Mouse (Mus musculus) limb, embryonic 11.5 days (tissue): Measurements from ENCODE around the gene Acsm5. TPM values are rescaled to one million over a fixed set of nuclear protein-coding genes. Genes with fewer than 3 reads are reported as not detected.

Experiments used
- ATAC-seq: fragments of 200-750 bp; cut with Nextera tagmentation; 2 replicates; pipeline ENCODE4 v1.8.0; 2017; ENCODE audit warnings: low read depth; ENCODE audit not compliant: insufficient number of reproducible peaks, low FRiP score, low TSS enrichment
- DNase-seq: peaks from one replicate; pipeline ENCODE4 v3.0.0-alpha.2; 2015; ENCODE audit warnings: low spot score
- H3K27ac ChIP-seq: fragments of 300-500 bp; sonication (generic); replicated peaks from 2 replicates; pipeline ENCODE4 v1.5.1; 2014; ENCODE audit warnings: low read depth, mild to moderate bottlenecking, low read length
- H3K27me3 ChIP-seq: fragments of 300-500 bp; sonication (generic); 2 replicates; pipeline ENCODE4 v1.6.1; 2014; ENCODE audit warnings: mild to moderate bottlenecking, low read length, mixed read lengths; ENCODE audit not compliant: control insufficient read depth, insufficient read depth
- H3K36me3 ChIP-seq: fragments of 300-500 bp; sonication (generic); 2 replicates; pipeline ENCODE4 v1.6.1; 2014; ENCODE audit warnings: mild to moderate bottlenecking, low read length, moderate library complexity, mixed read lengths; ENCODE audit not compliant: control insufficient read depth, insufficient read depth
- H3K4me1 ChIP-seq: fragments of 300-500 bp; sonication (generic); 2 replicates; pipeline ENCODE4 v1.6.1; 2014; ENCODE audit warnings: low read length, mixed read lengths; ENCODE audit not compliant: control insufficient read depth, insufficient read depth
- H3K4me2 ChIP-seq: fragments of 300-500 bp; sonication (generic); 2 replicates; pipeline ENCODE4 v1.6.1; 2014; ENCODE audit warnings: low read depth, mild to moderate bottlenecking, moderate library complexity; ENCODE audit not compliant: severe bottlenecking
- H3K4me3 ChIP-seq: fragments of 300-500 bp; sonication (generic); 2 replicates; pipeline ENCODE4 v1.5.1; 2014; ENCODE audit warnings: low read depth, low read length
- H3K9ac ChIP-seq: fragments of 300-500 bp; sonication (generic); 2 replicates; pipeline ENCODE4 v1.6.1; 2014; ENCODE audit warnings: mild to moderate bottlenecking, low read length
- H3K9me3 ChIP-seq: fragments of 300-500 bp; sonication (generic); 2 replicates; pipeline ENCODE4 v1.6.1; 2016; ENCODE audit warnings: low read length; ENCODE audit not compliant: control insufficient read depth
- WGBS: fragments of 180-500 bp; shearing (Covaris S2); extraction: QIAGEN DNeasy Blood & Tissue Kit; methylation state at CpG from one replicate; pipeline ENCODE4 v1.1.7; 2014; 5-methylcytosine and 5-hydroxymethylcytosine counted together
- polyA plus RNA-seq: library from polyadenylated mRNA; unstranded; fragments of >200 nt; fragmentation: Nextera tagmentation; extraction: Ambion mirVana; gene quantifications from 2 replicates; pipeline ENCODE4 v1.2.1, GENCODE M21; 2014

The Acsm5 gene
- polyA plus RNA-seq, 1 experiment from 2014 or later = not detected

GRCm38 (mm10) chr7:119515492-119516271, 3.6 kb upstream of the Acsm5 start:
- H3K9ac ChIP-seq = no peak overlapping the region
- H3K4me3 ChIP-seq = no peak overlapping the region
- H3K4me1 ChIP-seq = no peaks in the 10 kb centered on the region
- no peaks in the 10 kb centered on the region for H3K36me3 ChIP-seq
- WGBS = 72% methylated on average over 10 of the region's 10 CpGs
- ATAC-seq = no peak
- H3K9me3 ChIP-seq = no peaks in the 10 kb centered on the region
- no peak overlapping the region for H3K27ac ChIP-seq
- no peaks in the 10 kb centered on the region for H3K27me3 ChIP-seq
- H3K4me2 ChIP-seq = no peak overlapping the region
- DNase-seq = peak; percentile 63

DNA sequence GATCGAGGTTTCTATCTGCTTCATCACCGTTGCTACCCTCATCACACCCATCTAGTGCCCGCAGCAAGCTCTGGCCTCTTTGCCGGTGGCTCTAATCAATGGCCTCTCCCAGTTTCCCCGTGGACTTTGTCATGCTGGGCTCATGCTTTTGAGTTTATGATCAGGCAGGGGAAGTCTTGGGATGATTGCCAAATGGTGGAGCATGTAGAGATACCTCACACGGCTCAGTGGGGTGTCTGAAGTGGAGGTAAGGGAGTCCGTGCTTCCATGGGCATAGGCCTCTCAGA, 3.0 kb upstream of the Acsm5 start:
- Histone ChIP-seq H3K4me2 (no peak overlapping the region), H3K36me3 (no peaks in the 10 kb centered on the region), H3K27me3 (no peaks in the 10 kb centered on the region), H3K9me3 (no peaks in the 10 kb centered on the region), H3K9ac (no peak overlapping the region), H3K27ac (no peak overlapping the region), H3K4me3 (no peak overlapping the region), H3K4me1 (no peaks in the 10 kb centered on the region)
- WGBS = 85% methylated on average over 7 of the region's 7 CpGs
- ATAC-seq (no peak), DNase-seq (no peak)

GRCm38 (mm10) chr7:119519654-119520053, 391 bp downstream of the Acsm5 start:
- Histone ChIP-seq H3K27me3 (no peaks in the 10 kb centered on the region), H3K4me1 (no peaks in the 10 kb centered on the region), H3K9me3 (no peaks in the 10 kb centered on the region), H3K4me2 (no peak overlapping the region), H3K9ac (no peak overlapping the region), H3K4me3 (no peak overlapping the region), H3K27ac (no peak overlapping the region), H3K36me3 (no peaks in the 10 kb centered on the region)
- 55% methylated on average over 5 of the region's 5 CpGs for WGBS
- DNase-seq (peak; percentile 79), ATAC-seq (no peak)

DNA sequence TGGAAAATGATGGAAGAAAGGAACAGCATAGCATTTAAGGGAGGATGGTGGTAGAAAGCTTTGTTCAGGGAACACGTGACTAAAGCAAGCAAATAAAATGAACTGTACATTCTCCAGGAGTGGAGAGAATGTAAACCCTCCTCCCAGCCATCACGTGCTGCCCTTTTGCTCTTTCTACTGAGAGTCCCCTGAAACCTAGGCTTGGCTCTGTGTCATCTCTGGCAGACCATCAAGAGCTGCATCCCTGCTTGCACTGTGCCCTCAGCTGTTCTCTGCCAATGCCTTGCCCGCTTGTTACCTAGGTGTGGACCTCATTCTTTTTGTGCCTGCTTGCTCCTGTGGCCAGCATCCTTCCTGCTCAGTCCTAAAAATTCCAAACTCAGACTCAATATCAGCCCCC, 2.6 kb downstream of the Acsm5 start:
- Histone ChIP-seq H3K9ac (no peak overlapping the region), H3K4me3 (no peak overlapping the region)
- WGBS = 86% methylated on average over 3 of the region's 3 CpGs

GRCm38 (mm10) chr7:119522385-119522784, 3.1 kb downstream of the Acsm5 start:
- Histone ChIP-seq H3K27ac (no peak overlapping the region), H3K4me1 (no peaks in the 10 kb centered on the region), H3K27me3 (no peaks in the 10 kb centered on the region), H3K9me3 (no peaks in the 10 kb centered on the region), H3K4me2 (no peak overlapping the region), H3K9ac (no peak overlapping the region), H3K4me3 (no peak overlapping the region), H3K36me3 (no peaks in the 10 kb centered on the region)
- ATAC-seq (no peak), DNase-seq (no peak)
- WGBS = 81% methylated on average over 1 of the region's 1 CpGs

More for the DNA sequence above, 2.6 kb downstream of the Acsm5 start:
- DNase-seq (no peak), ATAC-seq (no peak)
- Histone ChIP-seq H3K27ac (no peak overlapping the region), H3K4me2 (no peak overlapping the region), H3K9me3 (no peaks in the 10 kb centered on the region), H3K4me1 (no peaks in the 10 kb centered on the region), H3K36me3 (no peaks in the 10 kb centered on the region), H3K27me3 (no peaks in the 10 kb centered on the region)

GRCm38 (mm10) chr7:119523389-119523788, 4.1 kb downstream of the Acsm5 start, which contains the start of gene Pdilt:
Gene Pdilt, minus strand, starts transcription at chr7:119523489.
- H3K27me3 ChIP-seq = no peaks in the 10 kb centered on the region

DNA sequence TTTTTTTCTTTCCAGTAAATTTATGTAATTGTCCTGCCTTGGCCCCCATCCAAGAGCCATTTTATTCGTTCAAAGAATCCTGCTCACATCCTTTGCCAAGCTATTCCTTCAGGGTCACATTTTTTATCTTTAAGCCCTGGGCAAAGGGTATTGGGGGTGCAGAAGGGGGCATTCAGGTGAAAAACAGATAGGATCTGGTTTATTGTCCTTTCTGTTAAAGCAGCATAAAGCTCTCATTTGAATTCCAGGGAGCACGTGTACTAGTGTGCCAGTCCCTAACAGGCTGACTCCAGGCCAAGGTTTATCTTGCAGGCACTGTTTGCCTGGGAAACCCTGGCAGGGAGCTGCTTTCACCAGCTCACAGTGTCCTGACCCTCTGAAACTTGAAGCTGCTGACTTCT, 6.6 kb downstream of the Acsm5 start:
- Histone ChIP-seq H3K9ac (no peak overlapping the region), H3K36me3 (no peaks in the 10 kb centered on the region), H3K27me3 (no peaks in the 10 kb centered on the region), H3K27ac (no peak overlapping the region), H3K4me2 (no peak overlapping the region), H3K4me1 (no peaks in the 10 kb centered on the region), H3K9me3 (no peaks in the 10 kb centered on the region), H3K4me3 (no peak overlapping the region)
- DNase-seq (no peak), ATAC-seq (no peak)
- 55% methylated on average over 2 of the region's 2 CpGs for WGBS

More at GRCm38 (mm10) chr7:119523389-119523788, 4.1 kb downstream of the Acsm5 start, which contains the start of gene Pdilt:
- H3K9ac ChIP-seq = no peak within 1 kb of the TSS
- no peaks in the 10 kb centered on the region for H3K36me3 ChIP-seq
- H3K4me2 ChIP-seq = no peak within 1 kb of the TSS
- DNase-seq (no peak), ATAC-seq (no peak)
- 77% methylated on average over 4 of the region's 4 CpGs for WGBS
- no peak within 1 kb of the TSS for H3K27ac ChIP-seq
- no peak within 1 kb of the TSS for H3K4me3 ChIP-seq
- no peaks in the 10 kb centered on the region for H3K4me1 ChIP-seq
- H3K9me3 ChIP-seq = no peaks in the 10 kb centered on the region

GRCm38 (mm10) chr7:119526486-119526885, 7.2 kb downstream of the Acsm5 start:
- ATAC-seq (no peak), DNase-seq (no peak)

DNA sequence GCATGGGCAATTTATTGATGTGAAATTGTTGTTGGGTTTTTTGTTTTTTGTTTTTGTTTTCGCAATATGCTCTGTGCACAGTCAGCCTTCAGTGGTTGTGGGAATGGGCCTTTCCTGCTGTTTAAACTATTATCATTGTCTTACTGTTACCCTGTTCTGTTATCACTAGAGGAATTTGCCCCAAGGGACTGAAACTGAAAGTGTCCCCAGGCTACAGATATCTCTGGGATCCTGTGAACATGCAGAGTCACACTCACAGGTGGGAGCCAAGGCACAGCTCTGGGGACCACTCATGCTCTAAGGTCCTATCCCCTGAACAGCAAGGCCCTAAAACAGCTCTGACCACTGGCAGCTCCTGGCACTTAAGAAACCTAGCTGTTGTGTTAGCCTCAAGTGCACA, 7.9 kb downstream of the Acsm5 start:
- Histone ChIP-seq H3K9ac (no peak overlapping the region), H3K4me1 (no peaks in the 10 kb centered on the region), H3K4me2 (no peak overlapping the region), H3K4me3 (no peak overlapping the region), H3K36me3 (no peaks in the 10 kb centered on the region), H3K9me3 (no peaks in the 10 kb centered on the region), H3K27me3 (no peaks in the 10 kb centered on the region), H3K27ac (no peak overlapping the region)
- DNase-seq (no peak), ATAC-seq (no peak)
- WGBS = 95% methylated on average over 1 of the region's 1 CpGs

More at GRCm38 (mm10) chr7:119526486-119526885, 7.2 kb downstream of the Acsm5 start:
- Histone ChIP-seq H3K9me3 (no peaks in the 10 kb centered on the region), H3K4me3 (no peak overlapping the region), H3K36me3 (no peaks in the 10 kb centered on the region), H3K4me1 (no peaks in the 10 kb centered on the region), H3K27me3 (no peaks in the 10 kb centered on the region), H3K4me2 (no peak overlapping the region), H3K9ac (no peak overlapping the region), H3K27ac (no peak overlapping the region)
- 89% methylated on average over 13 of the region's 13 CpGs for WGBS
